Mouse (Mus musculus) heart, embryonic 13.5 days (tissue): Measurements from ENCODE around the gene Chga. TPM values are rescaled to one million over a fixed set of nuclear protein-coding genes. Genes with fewer than 3 reads are reported as not detected.

Experiments
- ATAC-seq: fragments of 200-750 bp; cut with Nextera tagmentation; 2 replicates; pipeline ENCODE4 v1.8.0; 2017; ENCODE audit warnings: moderate TSS enrichment; ENCODE audit not compliant: insufficient number of reproducible peaks, low FRiP score, low TSS enrichment; ENCODE audit errors: extremely low read depth
- H3K27ac ChIP-seq: fragments of 300-500 bp; sonication (generic); replicated peaks from 2 replicates; pipeline ENCODE4 v1.5.1; 2015; ENCODE audit warnings: moderate library complexity, mild to moderate bottlenecking, inconsistent platforms
- H3K27me3 ChIP-seq: fragments of 300-500 bp; sonication (generic); replicated peaks from 2 replicates; pipeline ENCODE4 v1.6.1; 2015; ENCODE audit warnings: mild to moderate bottlenecking, inconsistent platforms
- H3K36me3 ChIP-seq: fragments of 300-500 bp; sonication (generic); 2 replicates; pipeline ENCODE4 v1.6.1; 2015; ENCODE audit warnings: mild to moderate bottlenecking, inconsistent platforms
- H3K4me1 ChIP-seq: fragments of 300-500 bp; sonication (generic); 2 replicates; pipeline ENCODE4 v1.6.1; 2015; ENCODE audit warnings: inconsistent platforms
- H3K4me2 ChIP-seq: fragments of 300-500 bp; sonication (generic); 2 replicates; pipeline ENCODE4 v1.6.1; 2015; ENCODE audit warnings: inconsistent platforms, mild to moderate bottlenecking, moderate library complexity
- H3K4me3 ChIP-seq: fragments of 300-500 bp; sonication (generic); 2 replicates; pipeline ENCODE4 v1.5.1; 2015; ENCODE audit warnings: moderate library complexity, mild to moderate bottlenecking, inconsistent platforms
- H3K9ac ChIP-seq: fragments of 300-500 bp; sonication (generic); 2 replicates; pipeline ENCODE4 v1.6.1; 2015; ENCODE audit warnings: inconsistent platforms, mild to moderate bottlenecking, moderate library complexity
- H3K9me3 ChIP-seq: fragments of 300-500 bp; sonication (generic); 2 replicates; pipeline ENCODE4 v1.6.1; 2016; ENCODE audit warnings: inconsistent platforms
- WGBS: fragments of 180-500 bp; shearing (Covaris S2); methylation state at CpG from one replicate; pipeline ENCODE4 v1.1.7; 2015; ENCODE audit warnings: mixed read lengths; 5-methylcytosine and 5-hydroxymethylcytosine counted together
- polyA plus RNA-seq: library from polyadenylated mRNA; unstranded; fragments of >200 nt; fragmentation: Nextera tagmentation; extraction: Ambion mirVana; gene quantifications from 2 replicates; pipeline ENCODE4 v1.2.1, GENCODE M21; 2015

Chga gene
- polyA plus RNA-seq, 1 experiment from 2014 or later = 0.84 TPM

GRCm38 (mm10) chr12:102565086-102565485, 10.3 kb downstream of the Chga start:
- H3K9me3 ChIP-seq = no peaks in the 10 kb centered on the region
- ATAC-seq = no peak
- H3K9ac ChIP-seq = no peak overlapping the region
- no peak overlapping the region for H3K4me3 ChIP-seq
- 44% methylated on average over 6 of the region's 6 CpGs for WGBS
- no peak overlapping the region for H3K4me2 ChIP-seq
- no peaks in the 10 kb centered on the region for H3K4me1 ChIP-seq
- H3K27ac ChIP-seq = no peak overlapping the region
- H3K36me3 ChIP-seq = no peaks in the 10 kb centered on the region
- H3K27me3 ChIP-seq = peaks cover 29% of the 10 kb centered on the region

- Histone ChIP-seq H3K9ac (no peak overlapping the region), H3K9me3 (no peaks in the 10 kb centered on the region), H3K4me2 (no peak overlapping the region), H3K36me3 (no peaks in the 10 kb centered on the region), H3K27ac (no peak overlapping the region), H3K27me3 (peaks cover 21% of the 10 kb centered on the region; the same call in 1 of the 2 replicates), H3K4me3 (no peak overlapping the region), H3K4me1 (0 out of 2 replicates have a peak, but pooled peaks cover 2% of the 10 kb centered on the region)
- ATAC-seq = no peak
- WGBS = 57% methylated on average over 2 of the region's 2 CpGs
Measured at GRCm38 (mm10) chr12:102566951-102567350, 12.2 kb downstream of the Chga start.

- H3K4me3 ChIP-seq = no peak overlapping the region
- ATAC-seq = no peak
- no peak overlapping the region for H3K9ac ChIP-seq
- no peak overlapping the region for H3K27ac ChIP-seq
- peaks cover 13% of the 10 kb centered on the region; the same call in 1 of the 2 replicates for H3K27me3 ChIP-seq
- no peaks in the 10 kb centered on the region for H3K9me3 ChIP-seq
- H3K4me1 ChIP-seq = peaks cover 9% of the 10 kb centered on the region
- no peak overlapping the region for H3K4me2 ChIP-seq
- H3K36me3 ChIP-seq = no peaks in the 10 kb centered on the region
- WGBS = 61% methylated on average over 7 of the region's 7 CpGs
Measured at GRCm38 (mm10) chr12:102568219-102568618, 13.4 kb downstream of the Chga start.

- Histone ChIP-seq H3K4me3 (no peak overlapping the region), H3K4me2 (no peak overlapping the region), H3K4me1 (peaks cover 9% of the 10 kb centered on the region), H3K9ac (no peak overlapping the region), H3K27ac (no peak overlapping the region), H3K36me3 (0 out of 2 replicates have a peak, but pooled peaks cover 2% of the 10 kb centered on the region), H3K9me3 (no peaks in the 10 kb centered on the region), H3K27me3 (no peaks in the 10 kb centered on the region)
- no peak for ATAC-seq
- 81% methylated on average over 13 of the region's 13 CpGs for WGBS
Measured at GRCm38 (mm10) chr12:102570111-102570510, 15.3 kb downstream of the Chga start.

DNA sequence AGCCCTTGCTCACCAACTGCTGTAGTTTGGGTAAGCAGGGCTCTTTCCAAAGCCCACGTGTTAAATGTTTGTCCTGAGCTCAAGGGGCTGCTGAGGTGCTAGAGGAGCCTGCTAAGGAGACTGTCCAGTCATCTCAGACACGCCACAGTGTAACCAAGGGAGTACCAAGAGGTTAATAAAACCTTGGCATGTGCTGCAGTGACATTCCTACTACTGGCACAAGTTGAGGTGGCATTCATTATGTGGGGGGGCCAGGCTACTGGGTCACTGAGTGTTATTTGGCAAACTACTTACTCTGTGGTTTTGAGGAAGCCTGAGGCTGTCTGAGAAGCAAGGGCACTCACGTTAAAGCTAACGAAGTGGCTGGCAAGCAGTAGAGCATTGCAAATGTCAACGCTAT, 16.0 kb downstream of the Chga start:
- Histone ChIP-seq H3K36me3 (0 out of 2 replicates have a peak, but pooled peaks cover 2% of the 10 kb centered on the region), H3K27me3 (no peaks in the 10 kb centered on the region), H3K4me3 (no peak overlapping the region), H3K4me1 (peaks cover 9% of the 10 kb centered on the region), H3K27ac (no peak overlapping the region), H3K4me2 (no peak overlapping the region), H3K9me3 (no peaks in the 10 kb centered on the region), H3K9ac (no peak overlapping the region)
- no peak for ATAC-seq
- WGBS = 65% methylated on average over 5 of the region's 5 CpGs

DNA sequence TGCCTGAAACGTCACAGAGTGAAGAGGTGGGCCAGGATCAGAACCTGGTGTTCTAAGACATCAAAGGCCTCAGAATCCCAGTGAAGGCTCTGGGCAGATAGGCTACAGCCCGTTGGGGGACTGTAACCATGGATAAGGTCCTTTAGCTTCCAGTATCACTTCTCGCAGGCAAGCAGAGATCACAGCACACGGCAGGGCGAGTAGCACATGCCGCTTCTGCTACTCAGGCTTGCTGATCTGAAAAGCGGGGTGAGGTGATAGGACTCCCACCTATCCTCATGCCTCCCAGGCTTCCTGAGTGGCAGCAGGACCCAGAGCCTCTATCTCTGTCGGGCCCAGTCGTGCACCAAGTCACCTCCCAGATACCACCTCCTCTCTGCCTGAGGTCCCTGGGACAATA, 16.9 kb downstream of the Chga start:
- H3K27ac ChIP-seq = no peak overlapping the region
- WGBS = 52% methylated on average over 9 of the region's 9 CpGs
- no peak overlapping the region for H3K4me2 ChIP-seq
- H3K4me3 ChIP-seq = no peak overlapping the region
- no peaks in the 10 kb centered on the region for H3K27me3 ChIP-seq
- H3K36me3 ChIP-seq = 0 out of 2 replicates have a peak, but pooled peaks cover 2% of the 10 kb centered on the region
- H3K9ac ChIP-seq = no peak overlapping the region
- no peaks in the 10 kb centered on the region for H3K9me3 ChIP-seq
- H3K4me1 ChIP-seq = peaks cover 9% of the 10 kb centered on the region
- ATAC-seq = no peak

- Histone ChIP-seq H3K9ac (no peak overlapping the region), H3K4me3 (no peak overlapping the region), H3K27me3 (no peaks in the 10 kb centered on the region), H3K27ac (no peak overlapping the region), H3K36me3 (peaks cover 6% of the 10 kb centered on the region; the same call in 1 of the 2 replicates), H3K9me3 (no peaks in the 10 kb centered on the region), H3K4me2 (no peak overlapping the region), H3K4me1 (peaks cover 9% of the 10 kb centered on the region)
- 47% methylated on average over 7 of the region's 7 CpGs for WGBS
- ATAC-seq = no peak
Measured at GRCm38 (mm10) chr12:102573036-102573435, 18.3 kb downstream of the Chga start.

- WGBS = 79% methylated on average over 5 of the region's 5 CpGs
- no peak overlapping the region for H3K4me2 ChIP-seq
- no peak overlapping the region for H3K27ac ChIP-seq
- no peaks in the 10 kb centered on the region for H3K27me3 ChIP-seq
- ATAC-seq = no peak
- no peak overlapping the region for H3K9ac ChIP-seq
- H3K36me3 ChIP-seq = peaks cover 9% of the 10 kb centered on the region; the same call in 1 of the 2 replicates
- no peak overlapping the region for H3K4me3 ChIP-seq
- no peaks in the 10 kb centered on the region for H3K9me3 ChIP-seq
- H3K4me1 ChIP-seq = peaks cover 9% of the 10 kb centered on the region
Measured at GRCm38 (mm10) chr12:102575541-102576329, 21.0 kb downstream of the Chga start.

DNA sequence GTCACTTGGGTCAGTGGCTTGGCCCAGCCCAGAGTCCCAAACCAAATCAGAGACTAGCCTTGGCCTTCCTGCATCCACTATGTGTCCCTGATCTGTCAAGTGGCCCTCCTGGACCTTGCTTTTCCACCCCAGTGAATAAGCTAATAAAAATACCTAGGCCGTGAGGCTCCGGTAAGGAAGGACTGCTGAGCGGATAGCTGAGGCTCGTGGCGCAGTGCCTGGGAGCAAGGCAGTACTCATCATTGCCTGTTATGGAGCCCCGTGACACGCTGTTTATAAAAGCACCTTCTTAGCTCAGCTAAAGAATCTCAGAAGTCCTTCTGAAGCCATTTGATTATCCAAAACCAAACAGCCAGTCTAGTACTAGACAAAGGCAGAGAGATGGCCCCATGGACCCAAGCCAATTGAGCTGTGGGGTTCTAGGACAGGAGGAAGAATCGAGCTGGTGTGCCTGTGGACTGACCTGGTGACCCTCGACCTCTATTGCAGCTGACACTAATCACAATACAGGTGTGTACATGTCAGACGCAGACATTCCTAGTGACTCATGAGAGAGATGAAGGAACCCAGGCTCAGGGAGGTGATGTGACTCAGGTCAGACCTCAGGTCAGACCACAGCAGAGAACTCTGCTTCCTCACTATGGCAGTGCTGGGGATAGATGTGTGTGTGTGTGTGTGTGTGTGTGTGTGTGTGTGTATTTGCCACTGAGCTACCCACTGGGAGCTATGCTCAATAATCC, 22.1 kb downstream of the Chga start:
- no peaks in the 10 kb centered on the region for H3K27me3 ChIP-seq
- no peak overlapping the region for H3K4me3 ChIP-seq
- no peak overlapping the region for H3K9ac ChIP-seq
- peaks cover 9% of the 10 kb centered on the region; the same call in 1 of the 2 replicates for H3K36me3 ChIP-seq
- H3K9me3 ChIP-seq = no peaks in the 10 kb centered on the region
- H3K4me1 ChIP-seq = peaks cover 12% of the 10 kb centered on the region
- no peak overlapping the region for H3K4me2 ChIP-seq
- ATAC-seq = no peak
- no peak overlapping the region for H3K27ac ChIP-seq
- 81% methylated on average over 10 of the region's 10 CpGs for WGBS

DNA sequence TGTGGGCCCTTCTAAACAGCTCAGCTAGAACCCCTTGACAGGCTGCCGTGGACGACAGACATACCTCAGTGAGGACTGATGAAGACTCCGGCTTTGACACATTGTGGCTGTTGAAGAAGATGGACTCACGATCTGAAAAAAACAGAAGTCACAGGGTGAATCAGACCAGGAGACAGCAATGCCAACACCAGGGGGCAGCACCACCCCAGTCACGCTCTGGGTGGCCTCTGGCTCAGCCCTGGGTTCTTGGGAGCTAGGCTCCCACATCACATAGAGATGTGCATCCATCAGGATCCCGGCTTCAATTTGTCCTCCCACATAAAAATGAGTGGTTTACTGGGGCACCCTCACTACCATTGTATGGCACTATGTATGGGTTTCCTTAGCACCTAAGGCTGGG, 24.3 kb downstream of the Chga start:
- no peaks in the 10 kb centered on the region for H3K9me3 ChIP-seq
- H3K36me3 ChIP-seq = peaks cover 6% of the 10 kb centered on the region; the same call in 1 of the 2 replicates
- H3K4me2 ChIP-seq = no peak overlapping the region
- 50% methylated on average over 6 of the region's 6 CpGs for WGBS
- H3K9ac ChIP-seq = no peak overlapping the region
- no peak overlapping the region for H3K27ac ChIP-seq
- no peak overlapping the region for H3K4me3 ChIP-seq
- H3K4me1 ChIP-seq = 0 out of 2 replicates have a peak, but pooled peaks cover 9% of the 10 kb centered on the region
- no peaks in the 10 kb centered on the region for H3K27me3 ChIP-seq
- ATAC-seq = no peak

DNA sequence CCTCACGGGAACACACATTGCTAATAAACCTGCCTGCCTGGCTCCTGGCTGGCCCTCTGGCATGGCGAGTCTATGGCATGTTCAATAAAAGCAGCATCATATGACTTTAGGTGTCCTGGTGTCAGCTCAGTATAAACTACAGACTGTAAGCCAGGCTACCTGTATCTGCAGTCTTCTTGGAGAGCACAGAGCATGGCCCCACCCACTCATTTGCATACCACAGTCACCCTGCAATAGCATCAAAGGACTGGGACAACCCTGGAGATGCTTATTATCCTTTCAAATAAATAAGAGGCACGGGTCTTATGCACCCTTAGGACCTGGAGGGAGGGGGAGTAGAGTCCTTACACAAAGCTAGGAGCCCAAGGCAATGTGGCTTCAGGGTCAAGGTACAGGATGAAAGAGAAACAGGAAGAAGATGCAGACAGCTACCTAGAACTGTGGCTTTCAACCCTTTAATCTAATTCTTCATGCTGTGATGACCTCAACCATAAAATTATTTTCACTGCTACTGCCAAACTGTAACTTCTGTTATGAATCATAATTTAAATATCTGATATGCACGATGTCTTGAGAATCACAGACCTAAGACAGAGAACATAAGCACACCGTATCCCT, 26.9 kb downstream of the Chga start:
- H3K27me3 ChIP-seq = no peaks in the 10 kb centered on the region
- H3K9me3 ChIP-seq = no peaks in the 10 kb centered on the region
- no peak overlapping the region for H3K4me3 ChIP-seq
- H3K9ac ChIP-seq = no peak overlapping the region
- peaks cover 19% of the 10 kb centered on the region; the same call in 1 of the 2 replicates for H3K4me1 ChIP-seq
- H3K4me2 ChIP-seq = no peak overlapping the region
- peaks cover 6% of the 10 kb centered on the region; the same call in 1 of the 2 replicates for H3K36me3 ChIP-seq
- no peak for ATAC-seq
- no peak overlapping the region for H3K27ac ChIP-seq
- WGBS = 71% methylated on average over 5 of the region's 5 CpGs
